Mouse (Mus musculus) lung, embryonic 15.5 days (tissue): ENCODE results near the gene Hspa1l. TPM values are rescaled to one million over a fixed set of nuclear protein-coding genes. Genes with fewer than 3 reads are reported as not detected.
"Not testable (repeated sequence)": the region's sequence is repeated elsewhere in the genome, so short reads cannot be mapped to it uniquely, and the experiment has no call there.

ENCODE experiments used
- ATAC-seq: fragments of 200-750 bp; cut with Nextera tagmentation; 2 replicates; pipeline ENCODE4 v1.8.0; 2017; ENCODE audit warnings: moderate number of reproducible peaks, borderline replicate concordance; ENCODE audit not compliant: low FRiP score, low TSS enrichment; ENCODE audit errors: extremely low read depth
- H3K27ac ChIP-seq: fragments of 300-500 bp; sonication (generic); 2 replicates; pipeline ENCODE4 v1.5.1; 2015; ENCODE audit warnings: moderate library complexity, mild to moderate bottlenecking, inconsistent platforms
- H3K27me3 ChIP-seq: fragments of 300-500 bp; sonication (generic); 2 replicates; pipeline ENCODE4 v1.6.1; 2015; ENCODE audit warnings: inconsistent platforms
- H3K36me3 ChIP-seq: fragments of 300-500 bp; sonication (generic); 2 replicates; pipeline ENCODE4 v1.6.1; 2015; ENCODE audit warnings: inconsistent platforms
- H3K4me1 ChIP-seq: fragments of 300-500 bp; sonication (generic); 2 replicates; pipeline ENCODE4 v1.6.1; 2015; ENCODE audit warnings: inconsistent platforms
- H3K4me2 ChIP-seq: fragments of 300-500 bp; sonication (generic); 2 replicates; pipeline ENCODE4 v1.6.1; 2015; ENCODE audit warnings: inconsistent platforms, mild to moderate bottlenecking, moderate library complexity
- H3K4me3 ChIP-seq: fragments of 300-500 bp; sonication (generic); 2 replicates; pipeline ENCODE4 v1.5.1; 2015; ENCODE audit warnings: mild to moderate bottlenecking, inconsistent platforms
- H3K9ac ChIP-seq: fragments of 300-500 bp; sonication (generic); 2 replicates; pipeline ENCODE4 v1.6.1; 2015; ENCODE audit warnings: inconsistent platforms
- H3K9me3 ChIP-seq: fragments of 300-500 bp; sonication (generic); 2 replicates; pipeline ENCODE4 v1.6.1; 2016; ENCODE audit warnings: inconsistent platforms
- WGBS: fragments of 180-500 bp; shearing (Covaris S2); methylation state at CpG from one replicate; pipeline ENCODE4 v1.1.7; 2015; 5-methylcytosine and 5-hydroxymethylcytosine counted together
- polyA plus RNA-seq: library from polyadenylated mRNA; unstranded; fragments of >200 nt; fragmentation: Nextera tagmentation; extraction: Ambion mirVana; gene quantifications from 2 replicates; pipeline ENCODE4 v1.2.1, GENCODE M21; 2015

Hspa1l gene
- polyA plus RNA-seq, 1 experiment from 2014 or later, result 0.45 TPM

DNA sequence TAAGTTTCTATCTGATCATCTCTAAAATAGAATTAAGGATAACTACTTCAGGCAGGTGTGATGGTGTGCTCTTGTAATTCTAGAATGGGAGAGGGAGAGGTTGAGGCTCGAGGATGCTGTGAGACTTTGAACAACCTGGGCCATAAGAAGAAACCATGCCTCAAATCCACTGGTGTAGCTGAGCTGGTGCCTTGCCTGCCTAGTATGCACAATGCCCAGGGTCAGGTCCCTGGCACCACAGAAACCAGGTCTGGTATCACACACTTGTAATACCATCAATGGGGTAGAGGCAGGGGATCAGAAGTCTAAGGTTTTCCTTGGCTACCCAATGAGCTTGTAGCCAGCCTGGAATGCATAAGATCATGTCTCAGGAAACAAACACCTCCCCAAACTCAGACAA is 9.7 kb upstream of the Hspa1l start:
- Histone ChIP-seq H3K9me3 (no peaks in the 10 kb centered on the region), H3K27me3 (peaks cover 4% of the 10 kb centered on the region), H3K4me1 (peaks cover 11% of the 10 kb centered on the region), H3K27ac (no peak overlapping the region), H3K4me2 (no peak overlapping the region), H3K9ac (no peak overlapping the region), H3K4me3 (no peak overlapping the region), H3K36me3 (no peaks in the 10 kb centered on the region)
- ATAC-seq, result no peak
- WGBS, result 61% methylated on average over 1 of the region's 1 CpGs

DNA sequence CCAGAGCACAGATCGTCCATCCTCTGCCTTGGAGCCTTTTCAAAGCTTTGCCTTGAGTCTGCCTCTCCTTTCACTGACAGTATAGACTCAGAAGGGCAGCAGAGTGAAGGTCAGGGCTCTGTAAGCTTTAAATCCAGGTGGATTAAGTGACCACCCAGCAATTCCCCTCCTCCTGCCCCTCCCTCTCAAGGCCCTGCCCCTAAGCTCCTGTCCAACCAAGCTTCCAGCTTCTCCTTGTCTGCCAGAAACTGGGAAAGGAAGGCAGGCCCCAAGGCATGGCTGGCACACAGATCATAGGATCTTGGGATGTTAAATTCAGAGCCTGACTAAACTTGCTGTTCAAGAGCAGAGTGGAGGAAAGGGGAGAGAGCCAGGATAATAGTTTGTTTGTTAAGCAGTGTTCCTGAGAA is 7.9 kb upstream of the Hspa1l start:
- Histone ChIP-seq H3K27me3 (peaks cover 23% of the 10 kb centered on the region), H3K9ac (no peak overlapping the region), H3K36me3 (no peaks in the 10 kb centered on the region), H3K27ac (no peak overlapping the region), H3K4me2 (no peak overlapping the region), H3K9me3 (no peaks in the 10 kb centered on the region), H3K4me1 (peaks cover 11% of the 10 kb centered on the region), H3K4me3 (no peak overlapping the region)
- no peak for ATAC-seq
- WGBS, result 41% methylated on average over 1 of the region's 1 CpGs

DNA sequence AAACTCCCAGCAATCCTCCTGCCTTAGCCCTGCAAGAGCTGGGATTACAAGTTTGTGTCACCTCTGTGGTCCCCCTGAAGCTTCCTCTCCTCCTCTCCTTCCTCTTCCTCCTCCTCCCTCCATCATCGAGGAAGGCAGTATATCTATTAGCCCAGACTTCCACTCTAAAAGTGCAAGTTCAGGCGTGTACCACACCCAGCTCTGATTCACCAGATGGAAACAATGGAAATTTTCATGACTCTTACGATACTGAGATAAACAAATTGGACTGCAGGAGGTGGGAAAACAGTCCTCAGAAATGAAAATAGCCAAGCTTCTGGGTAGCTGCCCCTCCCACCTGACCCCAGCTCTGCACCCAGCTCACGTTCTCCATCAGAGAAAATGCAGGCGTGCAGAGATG is 6.9 kb upstream of the Hspa1l start:
- no peak overlapping the region for H3K4me3 ChIP-seq
- ATAC-seq, result no peak
- no peak overlapping the region for H3K27ac ChIP-seq
- H3K9me3 ChIP-seq, result no peaks in the 10 kb centered on the region
- peaks cover 3% of the 10 kb centered on the region; the same call in 1 of the 2 replicates for H3K4me1 ChIP-seq
- no peaks in the 10 kb centered on the region for H3K36me3 ChIP-seq
- 55% methylated on average over 5 of the region's 5 CpGs for WGBS
- no peak overlapping the region for H3K9ac ChIP-seq
- no peak overlapping the region for H3K4me2 ChIP-seq
- peaks cover 26% of the 10 kb centered on the region for H3K27me3 ChIP-seq

DNA sequence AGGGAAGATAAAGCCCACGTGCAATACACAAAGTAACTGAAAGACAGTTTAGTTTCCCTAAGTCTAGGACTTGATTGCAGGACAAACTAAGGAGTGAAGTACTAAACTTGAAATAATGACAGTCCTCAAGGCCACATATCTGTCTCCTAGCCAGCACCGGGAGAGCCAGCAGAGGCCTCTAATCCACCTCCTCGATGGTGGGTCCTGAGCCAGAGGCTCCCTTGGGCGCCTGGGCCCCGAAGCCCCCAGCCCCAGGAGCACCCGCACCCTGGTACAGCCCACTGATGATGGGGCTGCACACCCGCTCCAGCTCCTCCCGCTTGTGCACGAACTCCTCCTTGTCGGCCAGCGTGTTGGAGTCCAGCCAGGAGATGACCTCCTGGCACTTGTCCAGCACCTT is 2.7 kb upstream of the Hspa1l start, which contains the start of gene Gm20481:
Gene Gm20481, plus strand, starts transcription at position 91 of the 400 bp plus-strand sequence.
- H3K9ac ChIP-seq, H3K4me3 ChIP-seq, H3K4me1 ChIP-seq, H3K27ac ChIP-seq, H3K4me2 ChIP-seq, H3K36me3 ChIP-seq, H3K9me3 ChIP-seq, ATAC-seq: not testable (repeated sequence)
- 52% methylated on average over 6 of the region's 11 CpGs for WGBS
- H3K27me3 ChIP-seq, result peaks cover 26% of the 10 kb centered on the region

DNA sequence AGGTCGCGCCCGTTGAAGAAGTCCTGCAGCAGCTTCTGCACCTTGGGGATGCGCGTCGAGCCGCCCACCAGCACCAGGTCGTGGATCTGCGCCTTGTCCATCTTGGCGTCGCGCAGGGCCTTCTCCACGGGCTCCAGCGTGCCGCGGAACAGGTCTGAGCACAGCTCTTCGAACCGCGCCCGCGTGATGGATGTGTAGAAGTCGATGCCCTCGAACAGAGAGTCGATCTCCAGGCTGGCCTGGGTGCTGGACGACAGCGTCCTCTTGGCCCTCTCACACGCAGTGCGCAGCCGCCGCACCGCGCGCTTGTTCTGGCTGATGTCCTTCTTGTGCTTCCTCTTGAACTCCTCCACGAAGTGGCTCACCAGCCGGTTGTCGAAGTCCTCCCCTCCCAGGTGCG is 1.7 kb upstream of the Hspa1l start:
- H3K4me2 ChIP-seq, H3K27ac ChIP-seq, H3K9ac ChIP-seq, H3K36me3 ChIP-seq, H3K4me3 ChIP-seq, H3K9me3 ChIP-seq, H3K4me1 ChIP-seq, ATAC-seq: not testable (repeated sequence)
- H3K27me3 ChIP-seq, result peaks cover 26% of the 10 kb centered on the region
- WGBS, result 28% methylated on average over 24 of the region's 37 CpGs

DNA sequence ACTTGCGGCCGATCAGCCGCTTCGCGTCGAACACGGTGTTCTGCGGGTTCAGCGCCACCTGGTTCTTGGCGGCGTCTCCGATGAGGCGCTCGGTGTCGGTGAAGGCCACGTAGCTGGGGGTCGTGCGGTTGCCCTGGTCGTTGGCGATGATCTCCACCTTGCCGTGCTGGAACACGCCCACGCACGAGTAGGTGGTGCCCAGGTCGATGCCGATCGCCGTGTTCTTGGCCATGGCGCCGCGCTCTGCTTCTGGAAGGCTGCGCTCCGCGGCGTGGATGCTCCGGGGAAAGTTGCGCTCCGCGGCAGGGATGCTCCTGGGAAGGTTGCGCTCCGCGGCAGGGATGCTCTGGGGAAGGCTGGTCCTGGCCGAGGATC is 822 bp upstream of the Hspa1l start:
- H3K4me3 ChIP-seq, result peak overlapping the region; percentile 44
- not testable (repeated sequence) for H3K9ac ChIP-seq, H3K9me3 ChIP-seq, H3K27ac ChIP-seq, H3K36me3 ChIP-seq, H3K4me1 ChIP-seq
- WGBS, result under 1% methylated on average over 27 of the region's 43 CpGs
- peaks cover 26% of the 10 kb centered on the region for H3K27me3 ChIP-seq
- H3K4me2 ChIP-seq, result peak overlapping the region; percentile 86
- peak; percentile 34; the same call in 1 of the 2 replicates for ATAC-seq

DNA sequence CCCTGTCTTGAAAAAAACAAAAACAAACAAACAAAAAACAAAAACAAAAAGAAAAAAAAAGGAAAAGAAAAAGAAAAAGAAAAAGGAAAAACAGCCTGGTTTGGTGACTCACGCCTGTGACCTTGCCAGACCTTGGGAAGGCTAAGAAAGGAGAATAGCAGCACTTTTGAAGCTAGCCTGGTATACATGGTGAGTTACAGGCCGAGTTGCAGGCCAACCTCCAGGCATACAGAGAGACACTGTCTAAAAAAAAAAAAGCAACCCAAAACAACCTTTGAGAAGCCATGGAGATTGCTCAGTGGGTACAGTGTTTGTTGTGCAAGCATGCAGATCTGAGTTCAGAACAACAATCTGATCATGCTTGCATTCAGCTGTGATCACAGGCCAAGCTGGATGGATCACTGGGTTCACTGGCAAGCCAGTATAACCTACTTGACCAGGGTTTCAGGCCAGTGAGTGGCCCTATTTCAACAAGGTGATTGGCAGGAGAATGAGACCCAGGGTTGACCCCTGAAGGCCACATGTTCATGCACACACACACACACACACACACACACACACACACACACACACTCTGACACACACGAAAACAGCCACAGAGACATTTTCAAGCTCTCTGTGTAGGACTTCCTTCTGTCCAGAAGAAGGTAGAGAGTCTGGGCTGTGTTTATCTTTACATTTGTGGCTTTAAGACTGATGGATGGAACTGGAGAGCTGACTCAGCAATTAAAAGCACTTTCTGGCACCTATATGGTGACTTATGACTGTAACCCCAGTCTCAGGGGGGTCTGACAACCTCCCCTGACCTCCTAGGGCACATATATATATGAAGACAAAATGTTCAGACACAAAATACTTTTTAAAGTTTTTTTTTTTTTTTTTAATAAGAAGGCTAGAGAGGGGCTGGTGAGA is 3.3 kb downstream of the Hspa1l start:
- Histone ChIP-seq H3K4me1 (peaks cover 8% of the 10 kb centered on the region), H3K9ac (no peak overlapping the region), H3K27ac (no peak overlapping the region), H3K27me3 (no peaks in the 10 kb centered on the region), H3K4me3 (no peak overlapping the region), H3K9me3 (no peaks in the 10 kb centered on the region), H3K4me2 (no peak overlapping the region), H3K36me3 (no peaks in the 10 kb centered on the region)
- WGBS, result 67% methylated on average over 3 of the region's 3 CpGs
- no peak for ATAC-seq

DNA sequence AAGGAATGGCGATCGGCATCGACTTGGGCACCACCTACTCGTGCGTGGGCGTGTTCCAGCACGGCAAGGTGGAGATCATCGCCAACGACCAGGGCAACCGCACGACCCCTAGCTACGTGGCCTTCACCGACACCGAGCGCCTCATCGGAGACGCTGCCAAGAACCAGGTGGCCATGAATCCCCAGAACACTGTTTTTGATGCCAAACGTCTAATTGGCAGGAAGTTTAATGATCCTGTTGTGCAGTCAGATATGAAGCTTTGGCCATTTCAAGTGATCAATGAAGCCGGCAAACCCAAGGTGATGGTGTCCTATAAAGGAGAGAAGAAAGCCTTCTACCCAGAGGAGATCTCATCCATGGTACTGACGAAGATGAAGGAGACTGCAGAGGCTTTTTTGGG is 4.5 kb downstream of the Hspa1l start:
- 93% methylated on average over 20 of the region's 20 CpGs for WGBS
- Histone ChIP-seq H3K27ac (no peak overlapping the region), H3K4me1 (peaks cover 13% of the 10 kb centered on the region), H3K4me2 (no peak overlapping the region), H3K9ac (no peak overlapping the region), H3K4me3 (no peak overlapping the region), H3K27me3 (no peaks in the 10 kb centered on the region), H3K36me3 (no peaks in the 10 kb centered on the region), H3K9me3 (no peaks in the 10 kb centered on the region)
- no peak for ATAC-seq

DNA sequence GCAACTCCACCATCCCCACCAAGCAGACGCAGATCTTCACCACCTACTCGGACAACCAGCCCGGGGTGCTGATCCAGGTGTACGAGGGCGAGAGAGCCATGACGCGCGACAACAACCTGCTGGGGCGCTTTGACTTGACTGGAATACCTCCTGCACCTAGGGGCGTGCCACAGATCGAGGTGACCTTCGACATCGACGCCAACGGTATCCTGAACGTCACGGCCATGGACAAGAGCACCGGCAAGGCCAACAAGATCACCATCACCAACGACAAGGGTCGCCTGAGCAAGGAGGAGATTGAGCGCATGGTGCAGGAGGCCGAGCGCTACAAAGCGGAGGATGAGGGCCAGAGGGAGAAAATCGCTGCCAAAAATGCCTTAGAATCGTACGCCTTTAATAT is 5.7 kb downstream of the Hspa1l start:
- H3K4me1 ChIP-seq, result peaks cover 14% of the 10 kb centered on the region
- H3K36me3 ChIP-seq, result no peaks in the 10 kb centered on the region
- 82% methylated on average over 27 of the region's 27 CpGs for WGBS
- H3K4me2 ChIP-seq, result no peak overlapping the region
- no peak overlapping the region for H3K27ac ChIP-seq
- H3K4me3 ChIP-seq, result no peak overlapping the region
- no peak for ATAC-seq
- H3K9me3 ChIP-seq, result no peaks in the 10 kb centered on the region
- H3K27me3 ChIP-seq, result no peaks in the 10 kb centered on the region
- H3K9ac ChIP-seq, result no peak overlapping the region

DNA sequence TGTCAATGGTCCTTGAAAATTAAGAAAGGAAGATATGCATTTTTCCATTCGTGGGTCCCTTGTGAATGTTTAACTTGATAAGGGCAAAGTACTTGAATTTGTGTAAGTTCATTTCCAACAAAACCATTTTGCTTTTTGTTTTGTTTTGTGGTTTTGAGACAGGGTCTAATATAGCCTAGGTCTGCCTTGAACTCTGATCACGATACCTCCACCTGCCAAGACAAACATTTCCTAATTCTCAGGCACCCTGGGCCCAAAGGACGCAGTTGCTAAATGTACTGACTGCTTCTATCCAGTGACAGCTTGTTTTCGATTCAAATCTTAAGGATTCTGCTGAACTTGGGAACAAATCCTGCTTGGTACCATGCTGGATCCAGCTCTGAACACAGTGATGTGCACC is 7.1 kb downstream of the Hspa1l start:
- Histone ChIP-seq H3K4me2 (no peak overlapping the region), H3K27ac (no peak overlapping the region), H3K4me3 (no peak overlapping the region), H3K36me3 (no peaks in the 10 kb centered on the region), H3K9me3 (no peaks in the 10 kb centered on the region), H3K27me3 (no peaks in the 10 kb centered on the region), H3K4me1 (peaks cover 18% of the 10 kb centered on the region), H3K9ac (no peak overlapping the region)
- no peak for ATAC-seq
- 91% methylated on average over 4 of the region's 4 CpGs for WGBS

DNA sequence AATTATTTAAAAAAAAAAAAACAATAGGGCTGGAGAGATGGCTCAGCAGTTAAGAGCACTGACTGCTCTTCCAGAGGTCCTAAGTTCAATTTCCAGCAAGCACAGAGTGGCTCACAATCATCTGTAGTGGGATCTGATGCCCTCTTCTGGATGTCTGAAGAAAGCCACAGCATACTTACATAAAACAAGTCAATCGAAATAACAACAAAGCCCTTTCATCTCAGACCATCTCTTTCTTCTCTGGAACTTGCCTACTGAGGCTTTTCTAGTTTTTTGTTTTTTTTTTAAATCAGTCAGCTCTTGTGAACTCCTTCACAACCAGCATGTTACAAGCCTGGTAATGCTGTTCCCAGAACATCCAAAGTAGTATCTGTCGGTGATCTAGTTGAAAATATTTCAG is 8.2 kb downstream of the Hspa1l start:
- Histone ChIP-seq H3K27me3 (no peaks in the 10 kb centered on the region), H3K9me3 (no peaks in the 10 kb centered on the region), H3K4me1 (peaks cover 18% of the 10 kb centered on the region), H3K27ac (peak overlapping the region; percentile 99; the same call in 1 of the 2 replicates), H3K4me3 (peak overlapping the region; percentile 75), H3K36me3 (peaks cover 6% of the 10 kb centered on the region), H3K4me2 (peak overlapping the region; percentile 71), H3K9ac (peak overlapping the region; percentile 96)
- no peak for ATAC-seq
- 8% methylated on average over 2 of the region's 2 CpGs for WGBS

DNA sequence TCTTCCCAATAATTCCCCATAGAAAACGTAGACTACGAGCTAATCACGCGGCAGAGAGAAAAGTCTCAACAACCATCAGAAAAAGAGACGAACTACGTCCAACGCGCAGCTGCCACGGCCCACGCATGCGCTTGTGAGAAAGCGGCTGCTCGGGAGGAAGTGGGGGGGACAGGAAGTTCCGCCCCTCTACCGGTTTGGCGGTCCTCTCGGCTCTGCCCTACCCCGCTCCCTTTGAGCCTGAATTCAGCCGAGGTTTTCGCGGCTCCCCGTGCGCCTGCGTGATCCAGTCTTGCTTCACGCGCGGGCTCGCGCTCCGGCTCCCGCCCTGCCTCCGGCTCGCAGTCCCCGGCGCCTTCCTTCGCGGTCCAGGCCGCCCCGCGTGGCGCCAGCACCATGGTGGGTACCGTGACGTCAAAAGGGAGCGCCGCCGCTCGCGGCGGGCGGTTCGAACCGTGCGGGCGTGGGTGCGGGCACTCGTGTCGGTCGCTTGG is 9.2 kb downstream of the Hspa1l start, which contains the start of gene Lsm2:
Gene Lsm2, plus strand, starts transcription at position 173 of the 491 bp plus-strand sequence.
- Histone ChIP-seq H3K27me3 (no peaks in the 10 kb centered on the region), H3K36me3 (peaks cover 17% of the 10 kb centered on the region), H3K9ac (peak within 1 kb of the TSS; percentile 96), H3K27ac (peak within 1 kb of the TSS; percentile 99), H3K4me1 (peaks cover 18% of the 10 kb centered on the region), H3K4me3 (peak within 1 kb of the TSS; percentile 75), H3K9me3 (no peaks in the 10 kb centered on the region), H3K4me2 (peak within 1 kb of the TSS; percentile 71)
- WGBS, result under 1% methylated on average over 56 of the region's 58 CpGs
- ATAC-seq, result peak; percentile 93
